Mouse (Mus musculus): ENCODE results near the gene Slc39a5. TPM values are rescaled to one million over a fixed set of nuclear protein-coding genes. Genes with fewer than 3 reads are reported as not detected.

Gene Slc39a5
- total RNA-seq, 2 experiments from 2014 or later = not detected

GRCm38 (mm10) chr10:128411211-128412054 lies 10.4 kb upstream of the Slc39a5 start, which contains the start of the genes Nabp2 and Rnf41:
Nabp2 (minus strand) TSS chr10:128411492.
Rnf41 (plus strand) TSS chr10:128411657.
- peak; percentile 73 for ATAC-seq (replicated peaks; ENCODE audit: poor library complexity)

GRCm38 (mm10) chr10:128410560-128410845 lies 9.5 kb upstream of the Slc39a5 start:
- ATAC-seq (replicated peaks; ENCODE audit: poor library complexity) = no peak

- peak; percentile 79 for ATAC-seq (replicated peaks; ENCODE audit: poor library complexity)
Measured at GRCm38 (mm10) chr10:128409692-128410559, 8.9 kb upstream of the Slc39a5 start.

GRCm38 (mm10) chr10:128408591-128409535 lies 7.8 kb upstream of the Slc39a5 start:
- 0 out of 2 replicates have a peak, but pooled peaks have one; percentile 7 for ATAC-seq (replicated peaks; ENCODE audit: poor library complexity)

- no peak for ATAC-seq (replicated peaks; ENCODE audit: poor library complexity)
Measured at GRCm38 (mm10) chr10:128403931-128404330, 2.9 kb upstream of the Slc39a5 start.

GRCm38 (mm10) chr10:128401638-128402037 lies 609 bp upstream of the Slc39a5 start:
- ATAC-seq (replicated peaks; ENCODE audit: poor library complexity) = no peak

- ATAC-seq (replicated peaks; ENCODE audit: poor library complexity) = no peak
Measured at GRCm38 (mm10) chr10:128400338-128400737, 691 bp downstream of the Slc39a5 start.

- no peak for ATAC-seq (replicated peaks; ENCODE audit: poor library complexity)
Measured at GRCm38 (mm10) chr10:128397466-128397865, 3.6 kb downstream of the Slc39a5 start.

GRCm38 (mm10) chr10:128396716-128397264 lies 4.2 kb downstream of the Slc39a5 start:
- ATAC-seq (replicated peaks; ENCODE audit: poor library complexity) = no peak

- peak; percentile 18; the same call in 1 of the 2 replicates for ATAC-seq (replicated peaks; ENCODE audit: poor library complexity)
Measured at GRCm38 (mm10) chr10:128396017-128396673, 4.9 kb downstream of the Slc39a5 start.

GRCm38 (mm10) chr10:128391850-128392249 lies 9.2 kb downstream of the Slc39a5 start:
- no peak for ATAC-seq (replicated peaks; ENCODE audit: poor library complexity)

- ATAC-seq (replicated peaks; ENCODE audit: poor library complexity) = no peak
Measured at GRCm38 (mm10) chr10:128390366-128390765, 10.7 kb downstream of the Slc39a5 start.

GRCm38 (mm10) chr10:128389570-128389969 lies 11.5 kb downstream of the Slc39a5 start:
- peak; percentile 70 for ATAC-seq (replicated peaks; ENCODE audit: poor library complexity)

- no peak for ATAC-seq (replicated peaks; ENCODE audit: poor library complexity)
Measured at GRCm38 (mm10) chr10:128388941-128389340, 12.1 kb downstream of the Slc39a5 start.

- no peak for ATAC-seq (replicated peaks; ENCODE audit: poor library complexity)
Measured at GRCm38 (mm10) chr10:128385902-128386301, 15.1 kb downstream of the Slc39a5 start.

- ATAC-seq (replicated peaks; ENCODE audit: poor library complexity) = no peak
Measured at GRCm38 (mm10) chr10:128382482-128382881, 18.5 kb downstream of the Slc39a5 start.

GRCm38 (mm10) chr10:128380565-128380964 lies 20.5 kb downstream of the Slc39a5 start:
- ATAC-seq (replicated peaks; ENCODE audit: poor library complexity) = peak; percentile 65

GRCm38 (mm10) chr10:128379260-128379659 lies 21.8 kb downstream of the Slc39a5 start:
- no peak for ATAC-seq (replicated peaks; ENCODE audit: poor library complexity)

- no peak for ATAC-seq (replicated peaks; ENCODE audit: poor library complexity)
Measured at GRCm38 (mm10) chr10:128378462-128378861, 22.6 kb downstream of the Slc39a5 start.
